8 mouse cellular contexts compared by ENCODE assay signal in the genomic region with DNA sequence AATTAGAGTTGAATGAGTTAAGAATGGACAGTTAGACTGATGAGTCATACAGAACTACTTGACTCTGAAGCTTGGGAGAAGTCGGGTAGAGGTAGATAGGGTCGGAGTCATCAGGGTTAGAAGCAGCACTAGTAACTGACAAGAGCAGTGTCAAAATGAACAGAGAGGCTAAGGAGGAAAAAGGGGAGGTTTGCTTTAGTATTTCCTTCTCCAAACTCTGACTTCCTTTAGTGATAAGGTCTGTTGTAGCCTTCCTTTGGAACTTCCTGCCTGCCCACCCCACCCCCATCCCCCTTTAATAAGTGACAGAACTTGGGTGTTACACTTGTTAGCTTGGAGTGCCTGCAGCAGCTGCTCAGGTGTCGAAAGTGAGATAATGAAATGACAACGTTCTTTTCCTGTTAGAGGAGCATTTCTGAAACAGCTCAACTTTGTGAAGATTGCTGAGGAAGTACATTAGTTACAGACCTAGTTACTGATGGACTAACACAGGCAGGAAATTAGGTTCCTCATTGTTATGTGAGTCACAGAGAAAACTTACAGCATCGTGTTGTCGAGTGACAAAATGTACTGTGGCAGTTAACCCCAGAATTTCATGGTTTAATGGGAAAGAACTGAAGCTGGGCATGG. TPM values are rescaled to one million over a fixed set of nuclear protein-coding genes. Genes with fewer than 3 reads are reported as not detected.
DNase-seq lines count a peak whose midpoint lies in the region; ATAC-seq and TF ChIP-seq lines count a peak whose summit lies in the region.

No protein-coding gene starts in this region.

- peaks cover 22% of the 10 kb centered on the region for H3K4me1 ChIP-seq in lung, embryonic 14.5 days (ENCODE audit: insufficient read depth)
- peaks cover 19% of the 10 kb centered on the region for H3K4me1 ChIP-seq in kidney, postnatal 0 days (replicated peaks; ENCODE audit: insufficient read depth, low read length)
- H3K4me1 ChIP-seq in small intestine, adult 2 months (ENCODE audit: control insufficient read depth, insufficient read depth, insufficient read length, low read length), result peaks cover 3% of the 10 kb centered on the region; the same call in 1 of the 2 replicates
- H3K4me1 ChIP-seq in forebrain, embryonic 12.5 days, result peaks cover 34% of the 10 kb centered on the region

- 18% methylated on average over 6 of the region's 6 CpGs for WGBS in lung, embryonic 14.5 days
- 14% methylated on average over 6 of the region's 6 CpGs for WGBS in kidney, postnatal 0 days
- 2% methylated on average over 6 of the region's 6 CpGs for WGBS in small intestine, adult 2 months
- WGBS in forebrain, embryonic 12.5 days, result 67% methylated on average over 6 of the region's 6 CpGs

- peak overlapping the region; percentile 46 for H3K4me2 ChIP-seq in lung, embryonic 14.5 days
- peak overlapping the region; percentile 30 for H3K4me2 ChIP-seq in kidney, postnatal 0 days (ENCODE audit: low read length)
- H3K4me2 ChIP-seq in forebrain, embryonic 12.5 days, result no peak overlapping the region

- ATAC-seq in lung, embryonic 14.5 days (ENCODE audit: insufficient read depth), result no peak
- ATAC-seq in kidney, postnatal 0 days (replicated peaks; ENCODE audit: low FRiP score, low read depth), result no peak
- ATAC-seq in forebrain, embryonic 12.5 days (ENCODE audit: low FRiP score), result no peak

- no peak overlapping the region for H3K9ac ChIP-seq in lung, embryonic 14.5 days
- no peak overlapping the region for H3K9ac ChIP-seq in kidney, postnatal 0 days (ENCODE audit: low read depth, low read length)
- H3K9ac ChIP-seq in forebrain, embryonic 12.5 days, result no peak overlapping the region

- peak overlapping the region; percentile 51 for H3K27ac ChIP-seq in lung, embryonic 14.5 days (ENCODE audit: low read depth)
- peak overlapping the region; percentile 66 for H3K27ac ChIP-seq in kidney, postnatal 0 days
- peak overlapping the region; percentile 73 for H3K27ac ChIP-seq in small intestine, adult 2 months (ENCODE audit: insufficient read depth, low read depth, low read length)
- H3K27ac ChIP-seq in forebrain, embryonic 12.5 days, result no peak overlapping the region

- no peaks in the 10 kb centered on the region for H3K27me3 ChIP-seq in lung, embryonic 14.5 days (ENCODE audit: insufficient read depth, low read length)
- H3K27me3 ChIP-seq in kidney, postnatal 0 days (ENCODE audit: insufficient read depth, low read length), result no peaks in the 10 kb centered on the region
- H3K27me3 ChIP-seq in small intestine, adult 2 months (ENCODE audit: control insufficient read depth, insufficient read depth, low read length), result no peaks in the 10 kb centered on the region
- H3K27me3 ChIP-seq in forebrain, embryonic 12.5 days, result no peaks in the 10 kb centered on the region

- H3K4me3 ChIP-seq in lung, embryonic 14.5 days (ENCODE audit: low read depth, low read length), result 0 out of 2 replicates have a peak overlapping the region, but pooled peaks have one; percentile 0
- H3K4me3 ChIP-seq in kidney, postnatal 0 days (replicated peaks; ENCODE audit: low read depth, low read length), result no peak overlapping the region
- H3K4me3 ChIP-seq in small intestine, adult 2 months (ENCODE audit: low read depth, low read length), result no peak overlapping the region
- H3K4me3 ChIP-seq in forebrain, embryonic 12.5 days (replicated peaks), result no peak overlapping the region

- H3K36me3 ChIP-seq in lung, embryonic 14.5 days (ENCODE audit: insufficient read depth), result peaks cover 37% of the 10 kb centered on the region
- H3K36me3 ChIP-seq in kidney, postnatal 0 days (ENCODE audit: insufficient read depth, low read length), result peaks cover 3% of the 10 kb centered on the region; the same call in 1 of the 2 replicates
- H3K36me3 ChIP-seq in small intestine, adult 2 months (ENCODE audit: control insufficient read depth, insufficient read depth, low read length), result peaks cover 16% of the 10 kb centered on the region
- peaks cover 31% of the 10 kb centered on the region for H3K36me3 ChIP-seq in forebrain, embryonic 12.5 days (replicated peaks)

- no peaks in the 10 kb centered on the region for H3K9me3 ChIP-seq in lung, embryonic 14.5 days (ENCODE audit: low read depth, low read length)
- H3K9me3 ChIP-seq in kidney, postnatal 0 days (replicated peaks; ENCODE audit: low read length), result no peaks in the 10 kb centered on the region
- no peaks in the 10 kb centered on the region for H3K9me3 ChIP-seq in forebrain, embryonic 12.5 days

- no peak for TF ChIP-seq POLR2A in small intestine, adult 2 months (IDR thresholded peaks at IDR 0.05; ENCODE audit: low read depth, low read length)

- TF ChIP-seq CTCF in lung, embryonic 14.5 days (IDR thresholded peaks at IDR 0.05; ENCODE audit: low read depth), result no peak
- TF ChIP-seq CTCF in kidney, postnatal 0 days (IDR thresholded peaks at IDR 0.05; ENCODE audit: low read depth), result no peak
- TF ChIP-seq CTCF in small intestine, adult 2 months (IDR thresholded peaks at IDR 0.05; ENCODE audit: extremely low read depth, insufficient read length, insufficient replicate concordance, low read depth, low read length), result no peak

- DNase-seq in lung, embryonic 14.5 days, result peak; percentile 9
- no peak for DNase-seq in lung, postnatal 10 days
- peak; percentile 55 for DNase-seq in c-Kit-positive CD71-negative TER-119-negative erythroid progenitor cells, embryonic 14.5 days (ENCODE audit: low read depth)
- peak; percentile 48 for DNase-seq in kidney, postnatal 0 days (ENCODE audit: low spot score)
- no peak for DNase-seq in adrenal gland, postnatal 36 days
- no peak for DNase-seq in cerebellum, adult 18-20 months

RNA-seq across cellular contexts. Expression of a gene that starts 5.0 kb away (rescaled TPM):
- 23.7 and 26.0 TPM in 2 replicates for polyA plus RNA-seq in lung, embryonic 14.5 days (2014; fragmentation: Nextera tagmentation; extraction: Ambion mirVana)
- 12.3 and 14.1 TPM in 2 replicates for polyA plus RNA-seq in kidney, postnatal 0 days (2015; fragmentation: Nextera tagmentation; extraction: Ambion mirVana)
- 3.1 and 6.7 TPM in 2 replicates for polyA plus RNA-seq in small intestine, adult 2 months (2012; rRNA removed)
- total RNA-seq in adrenal gland, postnatal 36 days (2021), result 10 to 100 TPM; 22.7 to 31.8 TPM
- polyA plus RNA-seq in forebrain, embryonic 12.5 days (2016; fragmentation: Nextera tagmentation; extraction: Ambion mirVana), result 15.2 and 19.3 TPM in 2 replicates

RNA-seq across cellular contexts. Expression of a gene that starts 59.5 kb away (rescaled TPM):
- polyA plus RNA-seq in lung, embryonic 14.5 days (2014; fragmentation: Nextera tagmentation; extraction: Ambion mirVana), result 4.8 TPM in 2 replicates
- 6.0 and 6.7 TPM in 2 replicates for polyA plus RNA-seq in kidney, postnatal 0 days (2015; fragmentation: Nextera tagmentation; extraction: Ambion mirVana)
- 2.8 and 4.9 TPM in 2 replicates for polyA plus RNA-seq in small intestine, adult 2 months (2012; rRNA removed)
- 10 to 100 TPM; 27.7 to 31.1 TPM for total RNA-seq in adrenal gland, postnatal 36 days (2021)
- polyA plus RNA-seq in forebrain, embryonic 12.5 days (2016; fragmentation: Nextera tagmentation; extraction: Ambion mirVana), result 11.4 and 11.9 TPM in 2 replicates

Comparison
In these comparisons a context has a peak if more than half of its experiments do, and no peak if none do; other contexts are left out.
1. DNase-seq: peak in lung, embryonic 14.5 days (single experiment), c-Kit-positive CD71-negative TER-119-negative erythroid progenitor cells, embryonic 14.5 days (single experiment) and kidney, postnatal 0 days (single experiment); none in lung, postnatal 10 days (single experiment), adrenal gland, postnatal 36 days (0 of 2) and cerebellum, adult 18-20 months (0 of 2).